Mouse (Mus musculus): ENCODE data around the gene Cav3.

Cav3 gene

GRCm38 (mm10) chr6:112494620-112495081, 35.3 kb downstream of the Cav3 start:
- no peak for DNase-seq (ENCODE audit: low read depth, low spot score)

GRCm38 (mm10) chr6:112495219-112495618, 35.9 kb downstream of the Cav3 start:
- DNase-seq (ENCODE audit: low read depth, low spot score) = no peak

DNA sequence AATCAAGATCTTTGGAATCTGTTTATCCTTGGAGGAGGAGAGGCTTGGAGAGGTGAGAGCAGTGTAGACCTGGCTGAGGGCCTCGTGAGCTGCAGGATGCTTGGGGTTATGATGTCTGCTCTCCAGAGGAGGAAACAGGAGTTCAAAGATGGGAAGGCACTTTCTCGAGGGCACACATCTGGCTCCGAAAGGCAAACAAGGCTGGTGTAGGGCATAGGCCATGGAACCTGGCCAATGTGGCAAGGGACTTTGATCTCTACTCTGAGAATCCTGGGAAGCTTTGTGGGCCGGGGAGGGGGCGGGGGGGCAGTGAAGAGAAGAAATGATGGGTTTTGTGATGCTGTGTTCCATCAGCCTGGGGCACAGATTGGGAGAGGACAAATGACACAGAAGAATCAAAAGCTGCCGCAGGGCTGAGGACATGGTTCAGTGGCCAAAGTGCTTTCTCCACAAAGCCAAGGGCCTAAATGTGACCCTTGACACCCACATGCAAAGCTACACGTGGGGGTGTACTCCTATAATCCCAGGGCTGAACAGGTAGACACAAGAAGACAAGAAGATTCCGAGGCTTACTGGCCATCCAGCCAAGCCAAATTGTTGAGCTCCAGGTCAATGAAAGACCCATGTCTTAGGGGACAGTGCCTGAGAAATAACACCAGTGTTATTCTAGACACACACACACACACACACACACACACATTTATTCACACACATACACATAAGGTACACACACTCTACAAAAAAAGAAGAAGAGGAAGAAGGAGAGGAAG, 37.2 kb downstream of the Cav3 start:
- no peak for DNase-seq (ENCODE audit: low read depth, low spot score)

DNA sequence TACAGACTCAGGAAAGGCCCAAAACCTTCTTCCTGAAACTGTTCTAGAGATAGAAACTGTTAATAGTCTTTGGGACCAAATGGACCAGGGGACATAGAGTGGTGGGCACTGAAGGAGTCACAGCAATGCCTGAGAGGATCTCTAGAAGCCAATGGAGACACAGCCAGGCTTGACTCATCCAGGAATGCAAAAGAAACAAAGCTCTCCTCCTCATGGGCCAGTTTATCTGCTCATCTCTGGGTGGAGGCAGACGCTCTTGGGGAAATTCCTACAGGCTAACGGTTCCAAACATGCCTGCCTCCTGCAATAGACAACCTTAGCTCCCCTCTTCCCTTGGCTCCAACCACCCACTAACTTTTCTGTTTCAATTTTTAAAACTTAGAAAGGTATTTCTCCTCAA, 38.2 kb downstream of the Cav3 start:
- no peak for DNase-seq (ENCODE audit: low read depth, low spot score)

DNA sequence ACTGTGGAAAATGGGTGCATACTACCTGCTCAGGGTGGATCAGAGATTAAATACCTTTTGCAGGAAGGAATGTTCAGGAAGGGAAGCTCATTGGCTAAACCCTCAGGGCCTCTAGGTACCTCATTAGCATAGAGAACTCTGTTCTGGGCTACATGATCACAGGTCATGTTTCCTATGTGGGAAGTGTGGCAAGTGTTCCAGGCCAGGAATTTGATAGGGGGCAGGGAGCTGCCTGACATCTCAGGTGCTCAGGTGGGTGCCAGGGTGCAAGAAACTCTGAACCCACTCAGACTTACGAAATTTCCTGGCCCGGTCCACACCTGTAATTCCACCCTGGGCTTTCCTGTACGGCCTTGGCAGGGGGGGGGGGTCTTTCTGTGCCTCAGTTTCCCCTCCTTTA, 39.4 kb downstream of the Cav3 start:
- no peak for DNase-seq (ENCODE audit: low read depth, low spot score)

- no peak for DNase-seq (ENCODE audit: low read depth, low spot score)
Measured at GRCm38 (mm10) chr6:112499456-112499855, 40.2 kb downstream of the Cav3 start.

GRCm38 (mm10) chr6:112501156-112501555, 41.9 kb downstream of the Cav3 start:
- peak; percentile 34 for DNase-seq (ENCODE audit: low read depth, low spot score)

DNA sequence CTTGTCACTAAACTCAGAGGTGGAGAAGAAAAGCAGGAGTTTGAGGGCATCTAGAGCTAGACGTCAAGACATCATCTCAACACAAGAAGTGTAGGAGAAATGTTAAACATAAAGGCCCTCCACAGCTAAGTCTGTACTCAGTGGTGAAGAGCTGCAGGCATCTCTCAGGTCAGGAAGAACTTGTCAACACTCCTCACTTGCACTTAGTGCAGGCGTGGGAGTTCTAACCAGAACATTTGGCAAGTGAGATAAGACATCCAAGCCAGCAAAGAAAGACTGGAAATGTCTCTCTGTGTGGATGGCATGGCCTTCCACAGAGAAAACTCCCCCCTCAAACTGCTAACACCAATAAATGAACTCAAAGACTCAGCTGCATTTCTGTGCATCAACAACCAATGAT, 48.3 kb downstream of the Cav3 start:
- peak; percentile 48 for DNase-seq (ENCODE audit: low read depth, low spot score)

GRCm38 (mm10) chr6:112509590-112510131, 50.4 kb downstream of the Cav3 start:
- DNase-seq (ENCODE audit: low read depth, low spot score) = peak; percentile 66

- DNase-seq (ENCODE audit: low read depth, low spot score) = peak; percentile 48
Measured at GRCm38 (mm10) chr6:112510346-112510745, 51.0 kb downstream of the Cav3 start.

DNA sequence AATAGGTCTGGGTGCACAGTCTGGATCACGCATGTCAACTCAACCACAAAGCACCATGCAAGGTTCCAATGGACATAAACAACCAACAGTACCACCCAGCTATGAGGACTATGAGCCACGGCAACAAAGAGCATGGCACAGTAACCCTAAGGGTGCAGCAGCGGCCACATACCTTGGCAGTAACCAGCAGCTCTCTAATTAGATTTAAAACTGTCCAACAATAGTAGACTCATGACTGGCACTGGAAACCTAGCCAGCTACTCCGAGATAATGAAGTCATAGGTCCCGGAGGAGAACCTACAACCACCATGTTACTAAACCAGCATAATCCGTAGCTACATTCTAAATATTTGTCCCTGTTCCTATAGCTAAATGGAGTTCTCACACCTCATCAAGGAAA, 55.3 kb downstream of the Cav3 start:
- DNase-seq (ENCODE audit: low read depth, low spot score) = no peak

GRCm38 (mm10) chr6:112516496-112516895, 57.2 kb downstream of the Cav3 start:
- peak; percentile 9 for DNase-seq (ENCODE audit: low read depth, low spot score)

GRCm38 (mm10) chr6:112517572-112517971, 58.3 kb downstream of the Cav3 start:
- DNase-seq (ENCODE audit: low read depth, low spot score) = peak; percentile 60

- no peak for DNase-seq (ENCODE audit: low read depth, low spot score)
Measured at GRCm38 (mm10) chr6:112517991-112518390, 58.7 kb downstream of the Cav3 start.

Measured in brain, adult 2 months (tissue).